Mouse (Mus musculus): ENCODE results near the gene Tnnt2. TPM values are rescaled to one million over a fixed set of nuclear protein-coding genes. Genes with fewer than 3 reads are reported as not detected.

Gene Tnnt2
- polyA plus RNA-seq, 1 experiment from 2014 or later: 0.46 TPM

- no peak overlapping the region for H3K27ac ChIP-seq (ENCODE audit: low read length)
- H3K4me3 ChIP-seq (ENCODE audit: low read depth, low read length): no peak overlapping the region
- H3K36me3 ChIP-seq (ENCODE audit: control insufficient read depth, insufficient read depth, low read length): no peaks in the 10 kb centered on the region
- H3K27me3 ChIP-seq (ENCODE audit: control insufficient read depth, insufficient read depth, low read depth, low read length): no peaks in the 10 kb centered on the region
- H3K4me1 ChIP-seq (ENCODE audit: control insufficient read depth, insufficient read depth, low read length): no peaks in the 10 kb centered on the region
- H3K4me2 ChIP-seq (ENCODE audit: low read length): no peak overlapping the region
- H3K9ac ChIP-seq (ENCODE audit: low read depth, low read length): no peak overlapping the region
- 87% methylated on average over 17 of the region's 17 CpGs for WGBS
- no peaks in the 10 kb centered on the region for H3K9me3 ChIP-seq (replicated peaks; ENCODE audit: control insufficient read depth, low read length, poor library complexity, severe bottlenecking)
- ATAC-seq: no peak
These were observed 11.6 kb downstream of the Tnnt2 start for GRCm38 (mm10) chr1:135847611-135848351.

GRCm38 (mm10) chr1:135850722-135851512 lies 14.8 kb downstream of the Tnnt2 start:
- ATAC-seq: no peak
- no peaks in the 10 kb centered on the region for H3K4me1 ChIP-seq (ENCODE audit: control insufficient read depth, insufficient read depth, low read length)
- H3K27ac ChIP-seq (ENCODE audit: low read length): no peak overlapping the region
- no peak overlapping the region for H3K4me3 ChIP-seq (ENCODE audit: low read depth, low read length)
- H3K36me3 ChIP-seq (ENCODE audit: control insufficient read depth, insufficient read depth, low read length): no peaks in the 10 kb centered on the region
- H3K9ac ChIP-seq (ENCODE audit: low read depth, low read length): no peak overlapping the region
- 73% methylated on average over 12 of the region's 12 CpGs for WGBS
- no peaks in the 10 kb centered on the region for H3K27me3 ChIP-seq (ENCODE audit: control insufficient read depth, insufficient read depth, low read depth, low read length)
- no peak overlapping the region for H3K4me2 ChIP-seq (ENCODE audit: low read length)
- no peaks in the 10 kb centered on the region for H3K9me3 ChIP-seq (replicated peaks; ENCODE audit: control insufficient read depth, low read length, poor library complexity, severe bottlenecking)

GRCm38 (mm10) chr1:135852044-135852756 lies 16.0 kb downstream of the Tnnt2 start:
- H3K4me2 ChIP-seq (ENCODE audit: low read length): no peak overlapping the region
- no peaks in the 10 kb centered on the region for H3K27me3 ChIP-seq (ENCODE audit: control insufficient read depth, insufficient read depth, low read depth, low read length)
- no peak overlapping the region for H3K9ac ChIP-seq (ENCODE audit: low read depth, low read length)
- ATAC-seq: 0 out of 2 replicates have a peak, but pooled peaks have one; percentile 44
- H3K9me3 ChIP-seq (replicated peaks; ENCODE audit: control insufficient read depth, low read length, poor library complexity, severe bottlenecking): no peaks in the 10 kb centered on the region
- no peaks in the 10 kb centered on the region for H3K4me1 ChIP-seq (ENCODE audit: control insufficient read depth, insufficient read depth, low read length)
- no peaks in the 10 kb centered on the region for H3K36me3 ChIP-seq (ENCODE audit: control insufficient read depth, insufficient read depth, low read length)
- 42% methylated on average over 13 of the region's 13 CpGs for WGBS
- no peak overlapping the region for H3K27ac ChIP-seq (ENCODE audit: low read length)
- no peak overlapping the region for H3K4me3 ChIP-seq (ENCODE audit: low read depth, low read length)

GRCm38 (mm10) chr1:135853200-135853599 lies 17.0 kb downstream of the Tnnt2 start:
- no peak overlapping the region for H3K9ac ChIP-seq (ENCODE audit: low read depth, low read length)
- H3K36me3 ChIP-seq (ENCODE audit: control insufficient read depth, insufficient read depth, low read length): no peaks in the 10 kb centered on the region
- no peak for ATAC-seq
- H3K27me3 ChIP-seq (ENCODE audit: control insufficient read depth, insufficient read depth, low read depth, low read length): no peaks in the 10 kb centered on the region
- WGBS: 94% methylated on average over 4 of the region's 4 CpGs
- H3K27ac ChIP-seq (ENCODE audit: low read length): no peak overlapping the region
- H3K9me3 ChIP-seq (replicated peaks; ENCODE audit: control insufficient read depth, low read length, poor library complexity, severe bottlenecking): no peaks in the 10 kb centered on the region
- H3K4me3 ChIP-seq (ENCODE audit: low read depth, low read length): no peak overlapping the region
- H3K4me1 ChIP-seq (ENCODE audit: control insufficient read depth, insufficient read depth, low read length): no peaks in the 10 kb centered on the region
- no peak overlapping the region for H3K4me2 ChIP-seq (ENCODE audit: low read length)

GRCm38 (mm10) chr1:135854591-135855343 lies 18.6 kb downstream of the Tnnt2 start:
- 82% methylated on average over 6 of the region's 6 CpGs for WGBS
- H3K9ac ChIP-seq (ENCODE audit: low read depth, low read length): no peak overlapping the region
- no peak overlapping the region for H3K4me2 ChIP-seq (ENCODE audit: low read length)
- H3K27ac ChIP-seq (ENCODE audit: low read length): no peak overlapping the region
- H3K36me3 ChIP-seq (ENCODE audit: control insufficient read depth, insufficient read depth, low read length): no peaks in the 10 kb centered on the region
- no peak overlapping the region for H3K4me3 ChIP-seq (ENCODE audit: low read depth, low read length)
- H3K9me3 ChIP-seq (replicated peaks; ENCODE audit: control insufficient read depth, low read length, poor library complexity, severe bottlenecking): no peaks in the 10 kb centered on the region
- H3K27me3 ChIP-seq (ENCODE audit: control insufficient read depth, insufficient read depth, low read depth, low read length): no peaks in the 10 kb centered on the region
- no peaks in the 10 kb centered on the region for H3K4me1 ChIP-seq (ENCODE audit: control insufficient read depth, insufficient read depth, low read length)
- ATAC-seq: no peak

GRCm38 (mm10) chr1:135855344-135855687 lies 19.2 kb downstream of the Tnnt2 start:
- Histone ChIP-seq H3K9me3 (replicated peaks; ENCODE audit: control insufficient read depth, low read length, poor library complexity, severe bottlenecking) (no peaks in the 10 kb centered on the region), H3K4me2 (ENCODE audit: low read length) (no peak overlapping the region), H3K36me3 (ENCODE audit: control insufficient read depth, insufficient read depth, low read length) (no peaks in the 10 kb centered on the region), H3K27ac (ENCODE audit: low read length) (no peak overlapping the region), H3K9ac (ENCODE audit: low read depth, low read length) (no peak overlapping the region), H3K4me1 (ENCODE audit: control insufficient read depth, insufficient read depth, low read length) (no peaks in the 10 kb centered on the region), H3K27me3 (ENCODE audit: control insufficient read depth, insufficient read depth, low read depth, low read length) (no peaks in the 10 kb centered on the region), H3K4me3 (ENCODE audit: low read depth, low read length) (no peak overlapping the region)
- 97% methylated on average over 1 of the region's 1 CpGs for WGBS
- no peak for ATAC-seq

- H3K9ac ChIP-seq (ENCODE audit: low read depth, low read length): no peak overlapping the region
- H3K27ac ChIP-seq (ENCODE audit: low read length): no peak overlapping the region
- WGBS: 68% methylated on average over 4 of the region's 4 CpGs
- no peaks in the 10 kb centered on the region for H3K4me1 ChIP-seq (ENCODE audit: control insufficient read depth, insufficient read depth, low read length)
- ATAC-seq: no peak
- H3K36me3 ChIP-seq (ENCODE audit: control insufficient read depth, insufficient read depth, low read length): no peaks in the 10 kb centered on the region
- no peak overlapping the region for H3K4me3 ChIP-seq (ENCODE audit: low read depth, low read length)
- no peaks in the 10 kb centered on the region for H3K27me3 ChIP-seq (ENCODE audit: control insufficient read depth, insufficient read depth, low read depth, low read length)
- H3K4me2 ChIP-seq (ENCODE audit: low read length): no peak overlapping the region
- no peaks in the 10 kb centered on the region for H3K9me3 ChIP-seq (replicated peaks; ENCODE audit: control insufficient read depth, low read length, poor library complexity, severe bottlenecking)
These were observed 19.9 kb downstream of the Tnnt2 start for GRCm38 (mm10) chr1:135856070-135856469.

GRCm38 (mm10) chr1:135857137-135857775 lies 21.1 kb downstream of the Tnnt2 start:
- H3K36me3 ChIP-seq (ENCODE audit: control insufficient read depth, insufficient read depth, low read length): no peaks in the 10 kb centered on the region
- no peak for ATAC-seq
- H3K9ac ChIP-seq (ENCODE audit: low read depth, low read length): no peak overlapping the region
- no peak overlapping the region for H3K27ac ChIP-seq (ENCODE audit: low read length)
- H3K4me2 ChIP-seq (ENCODE audit: low read length): no peak overlapping the region
- 67% methylated on average over 11 of the region's 11 CpGs for WGBS
- no peaks in the 10 kb centered on the region for H3K4me1 ChIP-seq (ENCODE audit: control insufficient read depth, insufficient read depth, low read length)
- H3K4me3 ChIP-seq (ENCODE audit: low read depth, low read length): no peak overlapping the region
- H3K9me3 ChIP-seq (replicated peaks; ENCODE audit: control insufficient read depth, low read length, poor library complexity, severe bottlenecking): no peaks in the 10 kb centered on the region
- H3K27me3 ChIP-seq (ENCODE audit: control insufficient read depth, insufficient read depth, low read depth, low read length): no peaks in the 10 kb centered on the region
